Mouse (Mus musculus): Measurements from ENCODE around the gene Sh3bgrl3. TPM values are rescaled to one million over a fixed set of nuclear protein-coding genes. Genes with fewer than 3 reads are reported as not detected.

The Sh3bgrl3 gene
- polyA plus RNA-seq, 1 experiment from 2014 or later = 295 TPM

GRCm38 (mm10) chr4:134097015-134097608 is 31.5 kb downstream of the Sh3bgrl3 start:
- no peak overlapping the region for H3K4me3 ChIP-seq (ENCODE audit: low read depth, low read length)
- H3K27ac ChIP-seq (ENCODE audit: low read depth, low read length) = no peak overlapping the region
- DNase-seq (ENCODE audit: low spot score) (no peak), ATAC-seq (ENCODE audit: insufficient read depth, low FRiP score, low TSS enrichment) (no peak)
- no peak overlapping the region for H3K9ac ChIP-seq (ENCODE audit: low read length)
- no peaks in the 10 kb centered on the region for H3K9me3 ChIP-seq (ENCODE audit: control insufficient read depth, low read length)
- H3K4me2 ChIP-seq (ENCODE audit: low read depth) = no peak overlapping the region
- no peaks in the 10 kb centered on the region for H3K27me3 ChIP-seq (ENCODE audit: control insufficient read depth, insufficient read depth, low read length)
- no peaks in the 10 kb centered on the region for H3K4me1 ChIP-seq (ENCODE audit: control insufficient read depth, insufficient read depth, low read length)
- 80% methylated on average over 5 of the region's 5 CpGs for WGBS
- H3K36me3 ChIP-seq (ENCODE audit: control insufficient read depth, insufficient read depth, low read length) = no peaks in the 10 kb centered on the region

- 84% methylated on average over 3 of the region's 3 CpGs for WGBS
- ATAC-seq (ENCODE audit: insufficient read depth, low FRiP score, low TSS enrichment) = no peak
- H3K9ac ChIP-seq (ENCODE audit: low read length) = no peak overlapping the region
- no peak for DNase-seq (ENCODE audit: low spot score)
- no peak overlapping the region for H3K4me3 ChIP-seq (ENCODE audit: low read depth, low read length)
- no peak overlapping the region for H3K4me2 ChIP-seq (ENCODE audit: low read depth)
- no peaks in the 10 kb centered on the region for H3K4me1 ChIP-seq (ENCODE audit: control insufficient read depth, insufficient read depth, low read length)
- H3K27ac ChIP-seq (ENCODE audit: low read depth, low read length) = no peak overlapping the region
- H3K36me3 ChIP-seq (ENCODE audit: control insufficient read depth, insufficient read depth, low read length) = no peaks in the 10 kb centered on the region
- no peaks in the 10 kb centered on the region for H3K27me3 ChIP-seq (ENCODE audit: control insufficient read depth, insufficient read depth, low read length)
- no peaks in the 10 kb centered on the region for H3K9me3 ChIP-seq (ENCODE audit: control insufficient read depth, low read length)
These were observed 32.5 kb downstream of the Sh3bgrl3 start for GRCm38 (mm10) chr4:134096120-134096519.

- Histone ChIP-seq H3K27ac (ENCODE audit: low read depth, low read length) (no peak within 1 kb of the TSS), H3K4me3 (ENCODE audit: low read depth, low read length) (no peak within 1 kb of the TSS), H3K4me1 (ENCODE audit: control insufficient read depth, insufficient read depth, low read length) (no peaks in the 10 kb centered on the region), H3K9ac (ENCODE audit: low read length) (no peak within 1 kb of the TSS), H3K4me2 (ENCODE audit: low read depth) (no peak within 1 kb of the TSS), H3K27me3 (ENCODE audit: control insufficient read depth, insufficient read depth, low read length) (no peaks in the 10 kb centered on the region), H3K36me3 (ENCODE audit: control insufficient read depth, insufficient read depth, low read length) (no peaks in the 10 kb centered on the region), H3K9me3 (ENCODE audit: control insufficient read depth, low read length) (no peaks in the 10 kb centered on the region)
- WGBS = 55% methylated on average over 3 of the region's 3 CpGs
- ATAC-seq (ENCODE audit: insufficient read depth, low FRiP score, low TSS enrichment) (no peak), DNase-seq (ENCODE audit: low spot score) (no peak)
These were observed 33.6 kb downstream of the Sh3bgrl3 start, which contains the start of gene Cd52 for GRCm38 (mm10) chr4:134094923-134095547. TSS of gene Cd52 (minus strand) at chr4:134095082.

- Histone ChIP-seq H3K4me3 (ENCODE audit: low read depth, low read length) (no peak overlapping the region), H3K27me3 (ENCODE audit: control insufficient read depth, insufficient read depth, low read length) (no peaks in the 10 kb centered on the region), H3K4me1 (ENCODE audit: control insufficient read depth, insufficient read depth, low read length) (no peaks in the 10 kb centered on the region), H3K4me2 (ENCODE audit: low read depth) (no peak overlapping the region), H3K9me3 (ENCODE audit: control insufficient read depth, low read length) (no peaks in the 10 kb centered on the region), H3K36me3 (ENCODE audit: control insufficient read depth, insufficient read depth, low read length) (no peaks in the 10 kb centered on the region), H3K9ac (ENCODE audit: low read length) (no peak overlapping the region), H3K27ac (ENCODE audit: low read depth, low read length) (no peak overlapping the region)
- ATAC-seq (ENCODE audit: insufficient read depth, low FRiP score, low TSS enrichment) = no peak
- DNase-seq (ENCODE audit: low spot score) = no peak
- 81% methylated on average over 7 of the region's 7 CpGs for WGBS
These were observed 34.5 kb downstream of the Sh3bgrl3 start for GRCm38 (mm10) chr4:134094004-134094564.

GRCm38 (mm10) chr4:134092382-134093288 is 36.0 kb downstream of the Sh3bgrl3 start:
- H3K27me3 ChIP-seq (ENCODE audit: control insufficient read depth, insufficient read depth, low read length) = no peaks in the 10 kb centered on the region
- ATAC-seq (ENCODE audit: insufficient read depth, low FRiP score, low TSS enrichment) = no peak
- WGBS = 78% methylated on average over 6 of the region's 6 CpGs
- no peaks in the 10 kb centered on the region for H3K36me3 ChIP-seq (ENCODE audit: control insufficient read depth, insufficient read depth, low read length)
- H3K4me1 ChIP-seq (ENCODE audit: control insufficient read depth, insufficient read depth, low read length) = no peaks in the 10 kb centered on the region
- H3K9ac ChIP-seq (ENCODE audit: low read length) = no peak overlapping the region
- H3K9me3 ChIP-seq (ENCODE audit: control insufficient read depth, low read length) = no peaks in the 10 kb centered on the region
- H3K27ac ChIP-seq (ENCODE audit: low read depth, low read length) = no peak overlapping the region
- DNase-seq (ENCODE audit: low spot score) = peak; percentile 28
- no peak overlapping the region for H3K4me3 ChIP-seq (ENCODE audit: low read depth, low read length)
- no peak overlapping the region for H3K4me2 ChIP-seq (ENCODE audit: low read depth)

- H3K27ac ChIP-seq (ENCODE audit: low read depth, low read length) = no peak overlapping the region
- no peaks in the 10 kb centered on the region for H3K9me3 ChIP-seq (ENCODE audit: control insufficient read depth, low read length)
- no peaks in the 10 kb centered on the region for H3K27me3 ChIP-seq (ENCODE audit: control insufficient read depth, insufficient read depth, low read length)
- 88% methylated on average over 6 of the region's 6 CpGs for WGBS
- no peak overlapping the region for H3K4me3 ChIP-seq (ENCODE audit: low read depth, low read length)
- H3K36me3 ChIP-seq (ENCODE audit: control insufficient read depth, insufficient read depth, low read length) = no peaks in the 10 kb centered on the region
- ATAC-seq (ENCODE audit: insufficient read depth, low FRiP score, low TSS enrichment) = no peak
- no peak for DNase-seq (ENCODE audit: low spot score)
- no peaks in the 10 kb centered on the region for H3K4me1 ChIP-seq (ENCODE audit: control insufficient read depth, insufficient read depth, low read length)
- H3K9ac ChIP-seq (ENCODE audit: low read length) = no peak overlapping the region
- H3K4me2 ChIP-seq (ENCODE audit: low read depth) = no peak overlapping the region
These were observed 37.4 kb downstream of the Sh3bgrl3 start for GRCm38 (mm10) chr4:134091225-134091529.

GRCm38 (mm10) chr4:134090521-134091224 is 37.9 kb downstream of the Sh3bgrl3 start:
- H3K4me1 ChIP-seq (ENCODE audit: control insufficient read depth, insufficient read depth, low read length) = no peaks in the 10 kb centered on the region
- no peaks in the 10 kb centered on the region for H3K36me3 ChIP-seq (ENCODE audit: control insufficient read depth, insufficient read depth, low read length)
- 84% methylated on average over 16 of the region's 16 CpGs for WGBS
- H3K27me3 ChIP-seq (ENCODE audit: control insufficient read depth, insufficient read depth, low read length) = no peaks in the 10 kb centered on the region
- no peak overlapping the region for H3K27ac ChIP-seq (ENCODE audit: low read depth, low read length)
- no peak overlapping the region for H3K9ac ChIP-seq (ENCODE audit: low read length)
- H3K4me2 ChIP-seq (ENCODE audit: low read depth) = no peak overlapping the region
- H3K9me3 ChIP-seq (ENCODE audit: control insufficient read depth, low read length) = no peaks in the 10 kb centered on the region
- no peak overlapping the region for H3K4me3 ChIP-seq (ENCODE audit: low read depth, low read length)
- no peak for DNase-seq (ENCODE audit: low spot score)
- ATAC-seq (ENCODE audit: insufficient read depth, low FRiP score, low TSS enrichment) = no peak

GRCm38 (mm10) chr4:134089029-134089428 is 39.6 kb downstream of the Sh3bgrl3 start:
- no peak for ATAC-seq (ENCODE audit: insufficient read depth, low FRiP score, low TSS enrichment)
- 78% methylated on average over 9 of the region's 9 CpGs for WGBS

More at GRCm38 (mm10) chr4:134089029-134089428, 39.6 kb downstream of the Sh3bgrl3 start:
- Histone ChIP-seq H3K4me1 (ENCODE audit: control insufficient read depth, insufficient read depth, low read length) (no peaks in the 10 kb centered on the region), H3K27me3 (ENCODE audit: control insufficient read depth, insufficient read depth, low read length) (no peaks in the 10 kb centered on the region), H3K27ac (ENCODE audit: low read depth, low read length) (no peak overlapping the region), H3K36me3 (ENCODE audit: control insufficient read depth, insufficient read depth, low read length) (no peaks in the 10 kb centered on the region), H3K9ac (ENCODE audit: low read length) (no peak overlapping the region), H3K4me3 (ENCODE audit: low read depth, low read length) (no peak overlapping the region), H3K9me3 (ENCODE audit: control insufficient read depth, low read length) (no peaks in the 10 kb centered on the region), H3K4me2 (ENCODE audit: low read depth) (no peak overlapping the region)
- no peak for DNase-seq (ENCODE audit: low spot score)

All from neural tube, embryonic 11.5 days (tissue).